Mouse (Mus musculus) bone marrow, adult 2 months (tissue): ENCODE results near the gene Rsl24d1. TPM values are rescaled to one million over a fixed set of nuclear protein-coding genes. Genes with fewer than 3 reads are reported as not detected.

Experiments used
- H3K27ac ChIP-seq: fragments of 200-500 bp; 2 replicates; pipeline ENCODE4 v1.5.1; 2012; ENCODE audit warnings: low read depth, mild to moderate bottlenecking, control low read depth, inconsistent platforms, low read length; ENCODE audit not compliant: control insufficient read depth, poor library complexity, insufficient read depth
- H3K4me1 ChIP-seq: fragments of 200-500 bp; 2 replicates; pipeline ENCODE4 v1.6.1; 2011; ENCODE audit warnings: low read length; ENCODE audit not compliant: control insufficient read depth, insufficient read depth
- H3K4me3 ChIP-seq: fragments of 200-500 bp; replicated peaks from 2 replicates; pipeline ENCODE3; 2011; ENCODE audit warnings: mild to moderate bottlenecking, low read depth, low read length, control low read depth; ENCODE audit not compliant: control insufficient read depth
- CTCF ChIP-seq: fragments of 200-500 bp; IDR thresholded peaks from 2 replicates; pipeline ENCODE4 v1.5.1; 2011; ENCODE audit warnings: low read length, control low read depth; ENCODE audit not compliant: control insufficient read depth, insufficient read depth
- POLR2A ChIP-seq: fragments of 200-500 bp; IDR thresholded peaks from 2 replicates; pipeline ENCODE4 v1.6.1; 2011; ENCODE audit warnings: low read depth, mild to moderate bottlenecking, control low read depth, low read length, borderline replicate concordance; ENCODE audit not compliant: control insufficient read depth
- WGBS: fragments of 180-500 bp; shearing (Covaris S2); methylation state at CpG from one replicate; pipeline ENCODE4 v1.1.7; 2018; 5-methylcytosine and 5-hydroxymethylcytosine counted together
- polyA plus RNA-seq: library from polyadenylated mRNA; stranded (reverse); fragments of >200 nt; gene quantifications from 2 replicates; pipeline ENCODE4 v1.2.4, GENCODE M21; 2011; ENCODE audit warnings: low replicate concordance; ENCODE audit not compliant: missing spikeins, insufficient read depth, insufficient read length

The Rsl24d1 gene
- polyA plus RNA-seq, 1 experiment: 47.4 TPM

GRCm38 (mm10) chr9:73137341-73137886 is 24.2 kb downstream of the Rsl24d1 start:
- Histone ChIP-seq H3K4me1 (no peaks in the 10 kb centered on the region; the same call in 1 of the 2 replicates), H3K4me3 (no peak overlapping the region), H3K27ac (no peak overlapping the region)
- TF ChIP-seq POLR2A (no peak), CTCF (no peak)
- WGBS: 77% methylated on average over 11 of the region's 11 CpGs

GRCm38 (mm10) chr9:73154347-73154746 is 41.1 kb downstream of the Rsl24d1 start:
- H3K4me3 ChIP-seq: no peak overlapping the region
- H3K4me1 ChIP-seq: peaks cover 2% of the 10 kb centered on the region; the same call in 1 of the 2 replicates
- H3K27ac ChIP-seq: no peak overlapping the region
- no peak for TF ChIP-seq CTCF
- TF ChIP-seq POLR2A: no peak
- 56% methylated on average over 9 of the region's 9 CpGs for WGBS

- TF ChIP-seq CTCF (no peak), POLR2A (no peak)
- 68% methylated on average over 4 of the region's 4 CpGs for WGBS
- Histone ChIP-seq H3K4me1 (peaks cover 2% of the 10 kb centered on the region; the same call in 1 of the 2 replicates), H3K4me3 (no peak overlapping the region), H3K27ac (no peak overlapping the region)
These were observed 44.7 kb downstream of the Rsl24d1 start for GRCm38 (mm10) chr9:73157968-73158367.

GRCm38 (mm10) chr9:73159265-73159664 is 46.0 kb downstream of the Rsl24d1 start:
- no peak overlapping the region for H3K27ac ChIP-seq
- TF ChIP-seq POLR2A (no peak), CTCF (no peak)
- 57% methylated on average over 1 of the region's 1 CpGs for WGBS

GRCm38 (mm10) chr9:73162571-73163333 is 49.5 kb downstream of the Rsl24d1 start:
- WGBS: 24% methylated on average over 26 of the region's 26 CpGs
- Histone ChIP-seq H3K27ac (no peak overlapping the region), H3K4me1 (no peaks in the 10 kb centered on the region; the same call in 1 of the 2 replicates), H3K4me3 (no peak overlapping the region)
- TF ChIP-seq CTCF (peak; percentile 57), POLR2A (no peak)

More at GRCm38 (mm10) chr9:73159265-73159664, 46.0 kb downstream of the Rsl24d1 start:
- peaks cover 2% of the 10 kb centered on the region; the same call in 1 of the 2 replicates for H3K4me1 ChIP-seq
- H3K4me3 ChIP-seq: no peak overlapping the region

GRCm38 (mm10) chr9:73165631-73166030 is 52.4 kb downstream of the Rsl24d1 start:
- 77% methylated on average over 4 of the region's 4 CpGs for WGBS
- Histone ChIP-seq H3K27ac (no peak overlapping the region), H3K4me1 (no peaks in the 10 kb centered on the region), H3K4me3 (no peak overlapping the region)
- TF ChIP-seq CTCF (no peak), POLR2A (no peak)

Other genes with a start within 250 kb of the Rsl24d1 start
- 0.32 and 0.45 TPM in 2 replicates for gene Pygo1, start 187.8 kb upstream of the Rsl24d1 start, polyA plus RNA-seq
- not detected in 2 replicates for gene Dyx1c1, start 154.6 kb upstream of the Rsl24d1 start, polyA plus RNA-seq
- gene Gm44503, start 154.6 kb upstream of the Rsl24d1 start, polyA plus RNA-seq: not detected in 2 replicates
- gene Ccpg1os, start 128.0 kb upstream of the Rsl24d1 start, polyA plus RNA-seq: 1.9 and 4.7 TPM in 2 replicates
- gene Ccpg1, start 128.0 kb upstream of the Rsl24d1 start, polyA plus RNA-seq: 22.6 and 65.3 TPM in 2 replicates
- 2.3 and 4.3 TPM in 2 replicates for gene Pigb, start 73.0 kb upstream of the Rsl24d1 start, polyA plus RNA-seq
- gene Rab27a, start 68.6 kb upstream of the Rsl24d1 start, polyA plus RNA-seq: 14.0 and 33.6 TPM in 2 replicates
- 5.6 TPM in 1 of 2 replicates, not detected in the other for gene Khdc3, start 11.6 kb upstream of the Rsl24d1 start, polyA plus RNA-seq
- not detected in 2 replicates for gene Gm20509, start 11.0 kb upstream of the Rsl24d1 start, polyA plus RNA-seq